Comparison of ENCODE assay signal across 25 mouse cellular contexts in the genomic region with DNA sequence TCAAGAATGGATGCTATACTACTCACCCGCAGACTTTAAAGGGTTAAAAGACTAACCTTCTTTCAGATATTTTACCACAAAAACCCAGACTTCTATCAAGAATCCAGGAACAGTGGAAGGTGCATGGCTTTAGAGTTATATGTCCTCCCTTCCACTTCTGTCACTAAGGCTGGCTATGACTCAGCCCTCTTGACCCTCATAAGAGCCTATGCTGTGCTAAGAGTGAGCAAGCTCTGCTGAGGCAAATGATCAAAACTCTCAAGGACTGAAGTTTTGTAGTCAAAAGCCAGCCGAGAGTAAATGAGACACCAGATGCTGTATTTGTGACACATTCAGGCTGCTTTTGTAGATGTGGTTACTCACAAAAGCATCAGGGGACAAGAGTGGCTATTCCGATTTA.
DNase-seq lines count a peak whose midpoint lies in the region; ATAC-seq and TF ChIP-seq lines count a peak whose summit lies in the region.
"Had no signal": no experiment of that assay in that cellular context is flagged by ENCODE, and none has a peak within 500 bp of the region (broad histone marks: within the 10 kb centered on the region; RNA-seq: fewer than 3 reads in every experiment).

No protein-coding gene starts in this region.

- no peak for TF ChIP-seq CTCF in lung, postnatal 0 days (IDR thresholded peaks at IDR 0.05)

- no peaks in the 10 kb centered on the region for H3K9me3 ChIP-seq in lung, postnatal 0 days (ENCODE audit: low read length)
- H3K9me3 ChIP-seq in neural tube, embryonic 15.5 days (replicated peaks): no peaks in the 10 kb centered on the region
- H3K9me3 ChIP-seq: embryonic facial prominence, embryonic 10.5 days; embryonic facial prominence, embryonic 15.5 days; forebrain, embryonic 13.5 days; heart, embryonic 10.5 days; heart, embryonic 15.5 days; hindbrain, embryonic 12.5 days; midbrain, embryonic 13.5 days; neural tube, embryonic 13.5 days; stomach, embryonic 15.5 days had no signal

- ATAC-seq in lung, postnatal 0 days: peak; percentile 95
- no peak for ATAC-seq in neural tube, embryonic 15.5 days (ENCODE audit: low FRiP score)
- ATAC-seq: forebrain, embryonic 13.5 days; midbrain, embryonic 13.5 days had no signal

- H3K36me3 ChIP-seq in lung, postnatal 0 days (ENCODE audit: insufficient read depth, low read length): no peaks in the 10 kb centered on the region
- no peaks in the 10 kb centered on the region for H3K36me3 ChIP-seq in neural tube, embryonic 15.5 days
- H3K36me3 ChIP-seq: heart, embryonic 10.5 days; heart, embryonic 15.5 days; hindbrain, embryonic 12.5 days; midbrain, embryonic 13.5 days; neural tube, embryonic 13.5 days; stomach, embryonic 15.5 days had no signal

- H3K27me3 ChIP-seq in lung, postnatal 0 days (replicated peaks; ENCODE audit: insufficient read depth, low read length): no peaks in the 10 kb centered on the region
- H3K27me3 ChIP-seq in neural tube, embryonic 15.5 days (replicated peaks): no peaks in the 10 kb centered on the region
- H3K27me3 ChIP-seq: embryonic facial prominence, embryonic 15.5 days; forebrain, embryonic 13.5 days; heart, embryonic 15.5 days; hindbrain, embryonic 12.5 days; midbrain, embryonic 13.5 days; neural tube, embryonic 13.5 days; stomach, embryonic 15.5 days had no signal

- H3K4me3 ChIP-seq in lung, postnatal 0 days (ENCODE audit: low read depth, low read length): no peak overlapping the region
- no peak overlapping the region for H3K4me3 ChIP-seq in neural tube, embryonic 15.5 days (replicated peaks)
- H3K4me3 ChIP-seq: embryonic facial prominence, embryonic 10.5 days; embryonic facial prominence, embryonic 15.5 days; forebrain, embryonic 13.5 days; heart, embryonic 10.5 days; heart, embryonic 15.5 days; hindbrain, embryonic 12.5 days; midbrain, embryonic 13.5 days; neural tube, embryonic 13.5 days; stomach, embryonic 15.5 days had no signal

- H3K4me1 ChIP-seq in lung, postnatal 0 days (ENCODE audit: insufficient read depth, low read depth, low read length): no peaks in the 10 kb centered on the region
- peaks cover 3% of the 10 kb centered on the region; the same call in 1 of the 2 replicates for H3K4me1 ChIP-seq in neural tube, embryonic 15.5 days
- H3K4me1 ChIP-seq: embryonic facial prominence, embryonic 15.5 days; heart, embryonic 15.5 days; hindbrain, embryonic 12.5 days; midbrain, embryonic 13.5 days; stomach, embryonic 15.5 days had no signal

- 70% methylated on average over 3 of the region's 3 CpGs for WGBS in lung, postnatal 0 days
- 85% methylated on average over 3 of the region's 3 CpGs for WGBS in neural tube, embryonic 15.5 days

- TF ChIP-seq EP300 in lung, postnatal 0 days (IDR thresholded peaks at IDR 0.05): peak; percentile 77

- peak; percentile 34 for DNase-seq in adrenal gland, adult 8-10 months
- no peak for DNase-seq in adrenal gland, postnatal 25 days
- DNase-seq in adrenal gland, postnatal 36 days: peak; percentile 13 to 49
- DNase-seq in lung, postnatal 0 days (ENCODE audit: low spot score): peak; percentile 85
- DNase-seq in lung, postnatal 4 days: peak; percentile 36 to 47
- DNase-seq in adipocyte (ENCODE audit: low spot score): no peak
- DNase-seq: cerebellum, adult 11 months; cerebellum, adult 9-11 months; gastrocnemius, postnatal 14 days; kidney, adult 8-10 months; kidney, postnatal 10 days; layer of hippocampus, postnatal 36 days; liver had no signal

- H3K4me2 ChIP-seq in lung, postnatal 0 days (replicated peaks; ENCODE audit: low read depth, low read length): no peak overlapping the region
- H3K4me2 ChIP-seq in neural tube, embryonic 15.5 days: no peak overlapping the region
- H3K4me2 ChIP-seq: embryonic facial prominence, embryonic 15.5 days; forebrain, embryonic 13.5 days; heart, embryonic 15.5 days; hindbrain, embryonic 12.5 days; midbrain, embryonic 13.5 days; neural tube, embryonic 13.5 days; stomach, embryonic 15.5 days had no signal

- H3K9ac ChIP-seq in lung, postnatal 0 days (replicated peaks; ENCODE audit: low read depth): no peak overlapping the region
- no peak overlapping the region for H3K9ac ChIP-seq in neural tube, embryonic 15.5 days (replicated peaks)
- H3K9ac ChIP-seq: embryonic facial prominence, embryonic 15.5 days; forebrain, embryonic 13.5 days; heart, embryonic 15.5 days; hindbrain, embryonic 12.5 days; liver, embryonic 14.5 days; midbrain, embryonic 13.5 days; neural tube, embryonic 13.5 days; stomach, embryonic 15.5 days had no signal

- H3K27ac ChIP-seq in lung, postnatal 0 days (ENCODE audit: low read length): no peak overlapping the region
- H3K27ac ChIP-seq in neural tube, embryonic 15.5 days (replicated peaks): no peak overlapping the region
- H3K27ac ChIP-seq: embryonic facial prominence, embryonic 10.5 days; embryonic facial prominence, embryonic 15.5 days; forebrain, embryonic 13.5 days; heart, embryonic 10.5 days; heart, embryonic 15.5 days; hindbrain, embryonic 12.5 days; liver, embryonic 14.5 days; macrophage; midbrain, embryonic 13.5 days; neural tube, embryonic 13.5 days; stomach, embryonic 15.5 days had no signal

Comparison
In these comparisons a context has a peak if more than half of its experiments do, and no peak if none do; other contexts are left out.
1. DNase-seq: peak in adrenal gland, adult 8-10 months (single experiment), adrenal gland, postnatal 36 days (2 of 2), lung, postnatal 0 days (single experiment) and lung, postnatal 4 days (2 of 2); none in adrenal gland, postnatal 25 days (single experiment) and adipocyte (single experiment).